Mouse (Mus musculus): ENCODE measurements around the gene Mgat4c. TPM values are rescaled to one million over a fixed set of nuclear protein-coding genes. Genes with fewer than 3 reads are reported as not detected.
A peak's percentile ranks its signal among the peaks of the same experiment; 100 is the strongest.
"Not testable (repeated sequence)": the region's sequence is repeated elsewhere in the genome, so short reads cannot be mapped to it uniquely, and the experiment has no call there.

Mgat4c gene
- total RNA-seq, 2 experiments from 2014 or later = not detected

- DNase-seq = no peak
Measured at GRCm38 (mm10) chr10:102127340-102127739, 446.1 kb downstream of the Mgat4c start.

- no peak for DNase-seq
Measured at GRCm38 (mm10) chr10:102154865-102155264, 473.6 kb downstream of the Mgat4c start.

GRCm38 (mm10) chr10:102155853-102156252, 474.6 kb downstream of the Mgat4c start:
- no peak for DNase-seq

- DNase-seq = no peak
Measured at GRCm38 (mm10) chr10:102158809-102159208, 477.5 kb downstream of the Mgat4c start.

GRCm38 (mm10) chr10:102184726-102185125, 503.4 kb downstream of the Mgat4c start:
- DNase-seq = no peak

- DNase-seq = no peak
Measured at GRCm38 (mm10) chr10:102191646-102192045, 510.4 kb downstream of the Mgat4c start.

GRCm38 (mm10) chr10:102196850-102197249, 515.6 kb downstream of the Mgat4c start:
- no peak for DNase-seq

GRCm38 (mm10) chr10:102238558-102239211, 557.4 kb downstream of the Mgat4c start:
- no peak for DNase-seq

GRCm38 (mm10) chr10:102243897-102244296, 562.6 kb downstream of the Mgat4c start:
- no peak for DNase-seq

- DNase-seq = no peak
Measured at GRCm38 (mm10) chr10:102244601-102245000, 563.3 kb downstream of the Mgat4c start.

GRCm38 (mm10) chr10:102245269-102245668, 564.0 kb downstream of the Mgat4c start:
- DNase-seq = no peak

- no peak for DNase-seq
Measured at GRCm38 (mm10) chr10:102308892-102309479, 627.7 kb downstream of the Mgat4c start.

GRCm38 (mm10) chr10:102365685-102366381, 684.5 kb downstream of the Mgat4c start:
- no peak for DNase-seq

GRCm38 (mm10) chr10:102370576-102370975, 689.3 kb downstream of the Mgat4c start:
- DNase-seq = no peak

- no peak for DNase-seq
Measured at GRCm38 (mm10) chr10:102372111-102372510, 690.8 kb downstream of the Mgat4c start.

- no peak for DNase-seq
Measured at GRCm38 (mm10) chr10:102374061-102374460, 692.8 kb downstream of the Mgat4c start.

GRCm38 (mm10) chr10:102377377-102377776, 696.1 kb downstream of the Mgat4c start:
- no peak for DNase-seq

- DNase-seq = no peak
Measured at GRCm38 (mm10) chr10:102389223-102389622, 707.9 kb downstream of the Mgat4c start.

GRCm38 (mm10) chr10:102417654-102418272, 736.5 kb downstream of the Mgat4c start:
- no peak for DNase-seq

- peak in 1 of 2 experiments; percentile 39 for DNase-seq
Measured at GRCm38 (mm10) chr10:102435048-102435447, 753.8 kb downstream of the Mgat4c start.

- not testable (repeated sequence) for DNase-seq
Measured at GRCm38 (mm10) chr10:102435467-102435866, 754.2 kb downstream of the Mgat4c start.

Data from heart, adult 18-20 months (tissue).